Mouse (Mus musculus) bone marrow, adult 2 months (tissue): ENCODE results near the gene Snapc2.

Source experiments
- CTCF ChIP-seq: fragments of 200-500 bp; IDR thresholded peaks from 2 replicates; pipeline ENCODE4 v1.5.1; 2011; ENCODE audit warnings: low read length, control low read depth; ENCODE audit not compliant: control insufficient read depth, insufficient read depth
- POLR2A ChIP-seq: fragments of 200-500 bp; IDR thresholded peaks from 2 replicates; pipeline ENCODE4 v1.6.1; 2011; ENCODE audit warnings: low read depth, mild to moderate bottlenecking, control low read depth, low read length, borderline replicate concordance; ENCODE audit not compliant: control insufficient read depth

GRCm38 (mm10) chr8:4227919-4228318, 25.0 kb upstream of the Snapc2 start:
- TF ChIP-seq POLR2A (no peak), CTCF (no peak)
